Mouse (Mus musculus): ENCODE measurements around the gene Mdm4.

GRCm38 (mm10) chr1:133050001-133050431 is 19.7 kb upstream of the Mdm4 start:
- TF ChIP-seq CTCF (IDR thresholded peaks at IDR 0.05; ENCODE audit: low read depth, low read length) (no peak), EP300 (IDR thresholded peaks at IDR 0.05; ENCODE audit: insufficient read depth, low read depth, low read length) (no peak), POLR2A (IDR thresholded peaks at IDR 0.05; ENCODE audit: insufficient read depth, low read length) (no peak)
